Mouse (Mus musculus) B cell, adult 67 days (primary cell): ENCODE results near the gene Dntt. TPM values are rescaled to one million over a fixed set of nuclear protein-coding genes. Genes with fewer than 3 reads are reported as not detected.

Experiments used
- total RNA-seq, 2 experiments: library from RNA; stranded (reverse); gene quantifications; 4 replicates each; pipeline ENCODE4 v1.2.4; 2023

Dntt gene
- not detected for total RNA-seq

GRCm38 (mm10) chr19:41029219-41029618, at the start of gene Dntt:
Gene Dntt, plus strand, starts transcription at chr19:41029275.

GRCm38 (mm10) chr19:40994057-40994585, 35.0 kb upstream of the Dntt start, which contains the start of gene Blnk:
Gene Blnk, minus strand, starts transcription at chr19:40994535.

GRCm38 (mm10) chr19:41076906-41077305, 47.8 kb downstream of the Dntt start, which contains the start of gene Opalin:
Gene Opalin, minus strand, starts transcription at chr19:41077113.

Other genes with a start within 250 kb of the Dntt start
- gene Ccnj, start 198.0 kb upstream of the Dntt start, total RNA-seq: 10 to 100 TPM; 27.4 to 29.8 TPM
- gene Zfp518a, start 134.6 kb upstream of the Dntt start, total RNA-seq: 10 to 100 TPM; 22.9 to 25.6 TPM
- 100 to 1,000 TPM; 421 to 430 TPM for gene Blnk, start 34.7 kb upstream of the Dntt start, total RNA-seq
- gene Opalin, start 47.8 kb downstream of the Dntt start, total RNA-seq: not detected
- gene Tll2, start 177.6 kb downstream of the Dntt start, total RNA-seq: under 1 TPM; 0.12 to 0.32 TPM
- gene Tm9sf3, start 234.7 kb downstream of the Dntt start, total RNA-seq: 100 to 1,000 TPM; 105 to 115 TPM